Mouse (Mus musculus) heart, postnatal 0 days (tissue): ENCODE data around the gene Pdlim5.

Experiments
- CTCF ChIP-seq: IDR thresholded peaks from 2 replicates; pipeline ENCODE4 v1.5.1; 2016; ENCODE audit warnings: antibody characterized with exemption, control low read depth, low read depth
- EP300 ChIP-seq: IDR thresholded peaks from 2 replicates; pipeline ENCODE4 v1.6.1; 2016; ENCODE audit warnings: antibody characterized with exemption, low read depth

DNA sequence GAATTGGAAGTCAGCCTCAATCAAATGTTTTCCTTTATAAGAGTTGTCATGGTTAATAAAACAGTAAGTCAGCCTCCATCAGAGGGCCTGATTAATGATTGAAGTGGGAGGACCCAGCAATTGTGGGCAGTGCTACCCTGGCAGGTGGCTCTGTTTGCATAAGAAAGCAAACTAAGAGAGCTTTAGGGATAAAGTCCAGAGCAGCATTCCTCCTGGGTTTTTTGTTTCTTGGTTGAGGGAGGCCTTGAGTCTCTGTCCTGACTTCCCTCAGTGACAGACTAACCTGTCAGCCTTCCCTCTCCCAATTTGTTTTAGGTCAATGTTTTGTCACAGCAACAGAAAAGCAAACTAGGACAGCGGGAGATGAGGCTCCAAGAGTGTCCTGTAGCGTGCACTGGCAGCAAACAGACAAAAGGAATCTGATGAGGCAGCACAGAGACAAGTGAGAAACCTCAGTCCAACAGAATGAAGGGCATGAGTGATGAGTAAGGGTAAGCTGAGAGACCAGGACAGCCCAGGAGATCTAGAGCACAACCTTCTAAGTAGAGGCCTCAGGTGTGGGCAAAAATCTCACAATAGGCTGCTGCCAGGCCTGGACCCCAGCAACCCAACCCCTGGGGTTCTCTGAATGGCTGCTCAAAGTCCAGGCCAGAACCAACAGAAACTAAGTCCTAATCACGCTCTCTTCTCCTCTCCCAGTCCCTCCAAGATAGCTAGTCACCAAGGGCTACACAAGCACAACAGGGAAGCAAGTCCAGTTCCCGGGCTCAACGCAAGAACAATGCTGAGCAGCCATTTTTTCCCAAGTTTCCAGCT, 46.5 kb downstream of the Pdlim5 start:
- TF ChIP-seq CTCF (no peak), EP300 (no peak)
